22 mouse cellular contexts compared by ENCODE assay signal in the genomic region with DNA sequence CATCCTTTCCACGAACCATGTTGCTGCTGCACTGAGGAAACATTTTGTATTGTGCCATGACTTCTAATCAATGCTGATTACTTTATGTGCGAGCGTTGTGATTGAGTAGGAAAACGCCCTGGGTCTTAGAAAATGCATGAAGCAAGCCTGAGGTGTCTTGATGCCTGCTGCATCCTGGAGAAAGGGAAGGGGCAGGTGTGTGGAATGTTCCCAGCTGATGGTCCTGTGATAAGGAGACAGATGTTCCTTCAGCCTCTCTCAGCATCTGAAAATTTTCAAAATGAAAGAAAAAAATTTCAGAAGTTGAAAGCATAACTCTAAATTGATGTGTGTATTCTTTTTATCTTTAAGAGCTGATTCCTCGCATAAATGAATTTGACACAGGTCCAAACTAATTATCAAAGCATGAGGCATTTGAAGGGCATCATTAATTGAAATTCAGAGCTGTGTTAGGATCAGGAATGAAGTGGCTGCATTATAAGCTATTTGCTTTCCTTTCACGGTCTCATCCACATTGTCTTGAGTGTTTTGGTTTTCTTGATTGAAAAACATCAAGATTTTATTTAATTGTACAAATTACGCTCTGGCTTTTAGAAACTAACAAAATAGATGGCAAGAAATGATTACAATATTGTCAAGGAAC. TPM values are rescaled to one million over a fixed set of nuclear protein-coding genes. Genes with fewer than 3 reads are reported as not detected.
"Had no signal": no experiment of that assay in that cellular context is flagged by ENCODE, and none has a peak within 500 bp of the region (broad histone marks: within the 10 kb centered on the region; RNA-seq: fewer than 3 reads in every experiment).

No protein-coding gene starts in this region.

- DNase-seq: kidney, adult 8-10 months; kidney, postnatal 10 days; kidney, postnatal 36 days; layer of hippocampus, postnatal 36 days; liver, embryonic 13.5 days; lung, adult 2 months; lung, postnatal 14 days; lung, postnatal 4 days; retina, postnatal 1 day; right cerebral cortex, postnatal 25 days; spleen, adult 18-20 months; thymus, adult 18-20 months had no signal

- H3K4me2 ChIP-seq: kidney, embryonic 15.5 days; liver, embryonic 13.5 days; midbrain, embryonic 11.5 days; midbrain, embryonic 15.5 days; neural tube, embryonic 13.5 days had no signal

- H3K9ac ChIP-seq: kidney, embryonic 15.5 days; liver, embryonic 13.5 days; midbrain, embryonic 15.5 days; neural tube, embryonic 13.5 days had no signal

- ATAC-seq: midbrain, embryonic 15.5 days had no signal

- H3K4me1 ChIP-seq: kidney, embryonic 15.5 days; liver, embryonic 13.5 days; midbrain, embryonic 15.5 days had no signal

- H3K9me3 ChIP-seq: kidney, embryonic 15.5 days; liver, embryonic 13.5 days; midbrain, embryonic 15.5 days; neural tube, embryonic 13.5 days had no signal

- H3K4me3 ChIP-seq: kidney, embryonic 15.5 days; left cerebral cortex, adult 2 months; liver, embryonic 13.5 days; midbrain, embryonic 15.5 days; myocyte; neural tube, embryonic 13.5 days had no signal

- H3K27me3 ChIP-seq: kidney, embryonic 15.5 days; liver, embryonic 13.5 days; midbrain, embryonic 15.5 days; neural tube, embryonic 13.5 days had no signal

- H3K36me3 ChIP-seq: kidney, embryonic 15.5 days; liver, embryonic 13.5 days; midbrain, embryonic 15.5 days; neural tube, embryonic 13.5 days had no signal

- H3K27ac ChIP-seq: kidney, embryonic 15.5 days; left cerebral cortex, adult 2 months; liver, embryonic 13.5 days; midbrain, embryonic 15.5 days; neural tube, embryonic 13.5 days had no signal

RNA-seq across cellular contexts. Expression of gene Pik3c2g, which starts 31.4 kb away (rescaled TPM):
- polyA plus RNA-seq: midbrain, embryonic 11.5 days; myocyte had no signal

RNA-seq across cellular contexts. Expression of gene Rergl, which starts 53.9 kb away (rescaled TPM):
- polyA plus RNA-seq: limb, embryonic 11.5 days; liver, adult 2 months; liver, embryonic 13.5 days; liver, embryonic 16.5 days; lung, adult 2 months; lung, embryonic 16.5 days; midbrain, embryonic 11.5 days; midbrain, embryonic 15.5 days; myocyte; neural tube, embryonic 13.5 days had no signal
